In the genomic region with DNA sequence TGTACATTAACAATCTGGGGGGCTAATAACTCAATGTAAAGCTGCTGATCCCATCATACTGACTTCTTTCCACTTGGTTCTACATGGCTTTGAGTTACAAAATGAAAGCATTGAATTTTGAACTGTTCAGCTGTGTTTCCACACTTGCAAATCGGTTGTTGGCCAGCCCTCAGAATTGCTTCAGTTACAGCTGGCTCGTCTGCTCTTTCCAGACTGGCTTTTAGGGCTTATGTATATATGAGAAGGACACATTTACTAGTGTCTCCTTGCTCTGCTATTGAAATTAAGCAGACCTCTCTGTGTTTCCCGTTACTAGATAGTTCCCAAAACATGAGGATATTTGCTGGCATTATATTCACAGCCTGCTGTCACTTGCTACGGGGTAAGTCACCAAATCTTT, we compare ENCODE assay signal across 7 mouse cellular contexts. TPM values are rescaled to one million over a fixed set of nuclear protein-coding genes. Genes with fewer than 3 reads are reported as not detected.
DNase-seq lines count a peak whose midpoint lies in the region; ATAC-seq and TF ChIP-seq lines count a peak whose summit lies in the region.

No protein-coding gene starts in this region.

- 69% methylated on average over 4 of the region's 4 CpGs for WGBS in hindbrain, postnatal 0 days
- 87% methylated on average over 4 of the region's 4 CpGs for WGBS in hindbrain, embryonic 13.5 days
- WGBS in liver, embryonic 14.5 days (ENCODE audit: insufficient replicate concordance) = 55% methylated on average over 4 of the region's 4 CpGs

- no peak overlapping the region for H3K27ac ChIP-seq in hindbrain, postnatal 0 days
- H3K27ac ChIP-seq in hindbrain, embryonic 13.5 days = no peak overlapping the region
- no peak overlapping the region for H3K27ac ChIP-seq in liver, embryonic 14.5 days

- no peaks in the 10 kb centered on the region for H3K9me3 ChIP-seq in hindbrain, postnatal 0 days (ENCODE audit: low read length)
- H3K9me3 ChIP-seq in hindbrain, embryonic 13.5 days = no peaks in the 10 kb centered on the region
- no peaks in the 10 kb centered on the region for H3K9me3 ChIP-seq in liver, embryonic 14.5 days (ENCODE audit: control insufficient read depth, low read length)

- H3K4me1 ChIP-seq in hindbrain, postnatal 0 days (ENCODE audit: insufficient read depth, low read length) = no peaks in the 10 kb centered on the region
- H3K4me1 ChIP-seq in hindbrain, embryonic 13.5 days (replicated peaks) = peaks cover 4% of the 10 kb centered on the region; the same call in 1 of the 2 replicates
- H3K4me1 ChIP-seq in liver, embryonic 14.5 days (replicated peaks; ENCODE audit: control insufficient read depth in 2 of 2, insufficient read depth in 2 of 2, low read length in 1 of 2) = peaks cover 6 to 11% of the 10 kb centered on the region in 2 experiments

- no peaks in the 10 kb centered on the region for H3K27me3 ChIP-seq in hindbrain, postnatal 0 days (ENCODE audit: insufficient read depth, low read length)
- peaks cover 5% of the 10 kb centered on the region; the same call in 1 of the 2 replicates for H3K27me3 ChIP-seq in hindbrain, embryonic 13.5 days
- no peaks in the 10 kb centered on the region for H3K27me3 ChIP-seq in liver, embryonic 14.5 days (ENCODE audit: control insufficient read depth, insufficient read depth, low read length)

- H3K4me2 ChIP-seq in hindbrain, postnatal 0 days (ENCODE audit: low read depth, low read length) = 0 out of 2 replicates have a peak overlapping the region, but pooled peaks have one; percentile 11
- no peak overlapping the region for H3K4me2 ChIP-seq in hindbrain, embryonic 13.5 days
- peak overlapping the region; percentile 37 for H3K4me2 ChIP-seq in liver, embryonic 14.5 days (ENCODE audit: low read depth)

- H3K36me3 ChIP-seq in hindbrain, postnatal 0 days (ENCODE audit: insufficient read depth, low read length) = no peaks in the 10 kb centered on the region
- H3K36me3 ChIP-seq in hindbrain, embryonic 13.5 days = no peaks in the 10 kb centered on the region
- H3K36me3 ChIP-seq in liver, embryonic 14.5 days (replicated peaks; ENCODE audit: control insufficient read depth, insufficient read depth, low read depth) = no peaks in the 10 kb centered on the region

- no peak for ATAC-seq in hindbrain, postnatal 0 days
- no peak for ATAC-seq in hindbrain, embryonic 13.5 days (ENCODE audit: low FRiP score)
- peak; percentile 19 for ATAC-seq in CD4-positive, CD25-positive, alpha-beta regulatory T cell, adult 4 months
- no peak for ATAC-seq in liver, embryonic 14.5 days (ENCODE audit: insufficient read depth)
- ATAC-seq in erythroid progenitor cell, adult 5-6 weeks (replicated peaks; ENCODE audit: low FRiP score, poor library complexity, severe bottlenecking) = no peak

- TF ChIP-seq CTCF in hindbrain, postnatal 0 days (IDR thresholded peaks at IDR 0.05; ENCODE audit: low read depth) = no peak
- no peak for TF ChIP-seq CTCF in liver, embryonic 14.5 days (IDR thresholded peaks at IDR 0.05; ENCODE audit: low read depth)

- H3K4me3 ChIP-seq in hindbrain, postnatal 0 days (ENCODE audit: low read length) = no peak overlapping the region
- no peak overlapping the region for H3K4me3 ChIP-seq in hindbrain, embryonic 13.5 days
- no peak overlapping the region for H3K4me3 ChIP-seq in liver, embryonic 14.5 days (ENCODE audit: insufficient read depth in 1 of 2, low read depth in 2 of 2, low read length in 2 of 2)

- no peak overlapping the region for H3K9ac ChIP-seq in hindbrain, postnatal 0 days (replicated peaks; ENCODE audit: low read length)
- H3K9ac ChIP-seq in hindbrain, embryonic 13.5 days = no peak overlapping the region
- no peak overlapping the region for H3K9ac ChIP-seq in liver, embryonic 14.5 days (replicated peaks)

- no peak for DNase-seq in hindbrain, postnatal 0 days (ENCODE audit: low spot score)
- DNase-seq in brain, adult 2 months (ENCODE audit: low read depth, low spot score) = peak; percentile 69
- no peak for DNase-seq in liver, embryonic 14.5 days (ENCODE audit: low read depth in 3 of 3, low spot score in 3 of 3)
- DNase-seq in retina, postnatal 1 day = no peak

- TF ChIP-seq EP300 in liver, embryonic 14.5 days (IDR thresholded peaks at IDR 0.05; ENCODE audit: low read depth) = no peak

RNA-seq across cellular contexts. Expression of a gene that starts 4.9 kb away (rescaled TPM):
- 0.16 and 0.61 TPM in 2 replicates for total RNA-seq in hindbrain, postnatal 0 days (2014; rRNA removed)
- 0.24 and 0.28 TPM in 2 replicates for polyA plus RNA-seq in hindbrain, postnatal 0 days (2015; fragmentation: Nextera tagmentation; extraction: Ambion mirVana)
- 0.38 and 0.40 TPM in 2 replicates for polyA plus RNA-seq in hindbrain, embryonic 13.5 days (2015; fragmentation: Nextera tagmentation; extraction: Ambion mirVana)
- 10 to 100 TPM; 42.4 to 62.2 TPM for polyA plus RNA-seq in CD4-positive, CD25-positive, alpha-beta regulatory T cell, adult 4 months (2017; shearing (Covaris generic))
- 0.65 and 0.75 TPM in 2 replicates for polyA plus RNA-seq in liver, embryonic 14.5 days (2012; rRNA removed)
- polyA plus RNA-seq in liver, embryonic 14.5 days (2014; fragmentation: Nextera tagmentation; extraction: Ambion mirVana) = 0.10 and 0.67 TPM in 2 replicates
- total RNA-seq in erythroid progenitor cell, adult 5-6 weeks (2015; ENCODE audit: low replicate concordance) = 2.9 and 3.8 TPM in 2 replicates
- total RNA-seq in erythroid progenitor cell, adult 5-6 weeks (2017; ENCODE audit: low replicate concordance) = 1.4 and 1.7 TPM in 2 replicates

RNA-seq across cellular contexts. Expression of a gene that starts 4.9 kb away (rescaled TPM):
- 18.2 and 27.9 TPM in 2 replicates for total RNA-seq in hindbrain, postnatal 0 days (2014; rRNA removed)
- 58.7 and 66.3 TPM in 2 replicates for polyA plus RNA-seq in hindbrain, postnatal 0 days (2015; fragmentation: Nextera tagmentation; extraction: Ambion mirVana)
- polyA plus RNA-seq in hindbrain, embryonic 13.5 days (2015; fragmentation: Nextera tagmentation; extraction: Ambion mirVana) = 87.9 and 92.1 TPM in 2 replicates
- polyA plus RNA-seq in CD4-positive, CD25-positive, alpha-beta regulatory T cell, adult 4 months (2017; shearing (Covaris generic)) = 100 to 1,000 TPM; 221 to 250 TPM
- polyA plus RNA-seq in liver, embryonic 14.5 days (2012; rRNA removed) = 14.0 and 21.9 TPM in 2 replicates
- polyA plus RNA-seq in liver, embryonic 14.5 days (2014; fragmentation: Nextera tagmentation; extraction: Ambion mirVana) = 26.2 and 28.3 TPM in 2 replicates
- 41.4 and 41.9 TPM in 2 replicates for total RNA-seq in erythroid progenitor cell, adult 5-6 weeks (2015; ENCODE audit: low replicate concordance)
- total RNA-seq in erythroid progenitor cell, adult 5-6 weeks (2017; ENCODE audit: low replicate concordance) = 6.6 and 15.0 TPM in 2 replicates

RNA-seq across cellular contexts. Expression of a gene that starts 37.7 kb away (rescaled TPM):
- total RNA-seq in hindbrain, postnatal 0 days (2014; rRNA removed) = 3.1 and 6.6 TPM in 2 replicates
- 7.2 and 7.3 TPM in 2 replicates for polyA plus RNA-seq in hindbrain, postnatal 0 days (2015; fragmentation: Nextera tagmentation; extraction: Ambion mirVana)
- polyA plus RNA-seq in hindbrain, embryonic 13.5 days (2015; fragmentation: Nextera tagmentation; extraction: Ambion mirVana) = 1.7 and 2.3 TPM in 2 replicates
- not detected for polyA plus RNA-seq in CD4-positive, CD25-positive, alpha-beta regulatory T cell, adult 4 months (2017; shearing (Covaris generic))
- not detected in 2 replicates for polyA plus RNA-seq in liver, embryonic 14.5 days (2012; rRNA removed)
- not detected in 2 replicates for polyA plus RNA-seq in liver, embryonic 14.5 days (2014; fragmentation: Nextera tagmentation; extraction: Ambion mirVana)
- total RNA-seq in erythroid progenitor cell, adult 5-6 weeks (2015; ENCODE audit: low replicate concordance) = not detected in 2 replicates
- total RNA-seq in erythroid progenitor cell, adult 5-6 weeks (2017; ENCODE audit: low replicate concordance) = not detected in 2 replicates

RNA-seq across cellular contexts. Expression of a gene that starts 38.6 kb away (rescaled TPM):
- 0.18 and 0.94 TPM in 2 replicates for total RNA-seq in hindbrain, postnatal 0 days (2014; rRNA removed)
- 0.14 and 0.16 TPM in 2 replicates for polyA plus RNA-seq in hindbrain, postnatal 0 days (2015; fragmentation: Nextera tagmentation; extraction: Ambion mirVana)
- not detected in 2 replicates for polyA plus RNA-seq in hindbrain, embryonic 13.5 days (2015; fragmentation: Nextera tagmentation; extraction: Ambion mirVana)
- 10 to 100 TPM; 17.0 to 22.2 TPM for polyA plus RNA-seq in CD4-positive, CD25-positive, alpha-beta regulatory T cell, adult 4 months (2017; shearing (Covaris generic))
- 0.02 TPM in 1 of 2 replicates, not detected in the other for polyA plus RNA-seq in liver, embryonic 14.5 days (2012; rRNA removed)
- polyA plus RNA-seq in liver, embryonic 14.5 days (2014; fragmentation: Nextera tagmentation; extraction: Ambion mirVana) = not detected in 2 replicates
- 4.0 TPM in 1 of 2 replicates, not detected in the other for total RNA-seq in erythroid progenitor cell, adult 5-6 weeks (2015; ENCODE audit: low replicate concordance)
- total RNA-seq in erythroid progenitor cell, adult 5-6 weeks (2017; ENCODE audit: low replicate concordance) = 1.0 TPM in 1 of 2 replicates, not detected in the other

RNA-seq across cellular contexts. Expression of a gene that starts 47.0 kb away (rescaled TPM):
- 2.3 TPM in 1 of 2 replicates, not detected in the other for total RNA-seq in hindbrain, postnatal 0 days (2014; rRNA removed)
- polyA plus RNA-seq in hindbrain, postnatal 0 days (2015; fragmentation: Nextera tagmentation; extraction: Ambion mirVana) = 1.8 and 2.6 TPM in 2 replicates
- polyA plus RNA-seq in hindbrain, embryonic 13.5 days (2015; fragmentation: Nextera tagmentation; extraction: Ambion mirVana) = 2.9 and 3.8 TPM in 2 replicates
- 10 to 100 TPM; 28.3 to 32.5 TPM for polyA plus RNA-seq in CD4-positive, CD25-positive, alpha-beta regulatory T cell, adult 4 months (2017; shearing (Covaris generic))
- 0.36 and 0.45 TPM in 2 replicates for polyA plus RNA-seq in liver, embryonic 14.5 days (2012; rRNA removed)
- 0.76 and 1.2 TPM in 2 replicates for polyA plus RNA-seq in liver, embryonic 14.5 days (2014; fragmentation: Nextera tagmentation; extraction: Ambion mirVana)
- 3.4 TPM in 1 of 2 replicates, not detected in the other for total RNA-seq in erythroid progenitor cell, adult 5-6 weeks (2015; ENCODE audit: low replicate concordance)
- 6.9 TPM in 1 of 2 replicates, not detected in the other for total RNA-seq in erythroid progenitor cell, adult 5-6 weeks (2017; ENCODE audit: low replicate concordance)

Comparison
In these comparisons a context has a peak if more than half of its experiments do, and no peak if none do; other contexts are left out.
1. RNA of a gene that starts 4.9 kb away (polyA plus RNA-seq): 42.4 to 62.2 TPM in CD4-positive, CD25-positive, alpha-beta regulatory T cell, adult 4 months; 0.10 to 0.75 TPM in liver, embryonic 14.5 days, 0.38 to 0.40 TPM in hindbrain, embryonic 13.5 days and 0.24 to 0.28 TPM in hindbrain, postnatal 0 days; every median in the first group is over 10 times any median in the second.